Mouse (Mus musculus): ENCODE measurements at regions not wholly inside any gene's neighbourhood (a gene's known extent, or its start where the extent isn't known, plus 50 kb on each side); places are given as distances from the start of the nearest gene placed in this dataset.
A peak's percentile ranks its signal among the peaks of the same experiment; 100 is the strongest.

DNA sequence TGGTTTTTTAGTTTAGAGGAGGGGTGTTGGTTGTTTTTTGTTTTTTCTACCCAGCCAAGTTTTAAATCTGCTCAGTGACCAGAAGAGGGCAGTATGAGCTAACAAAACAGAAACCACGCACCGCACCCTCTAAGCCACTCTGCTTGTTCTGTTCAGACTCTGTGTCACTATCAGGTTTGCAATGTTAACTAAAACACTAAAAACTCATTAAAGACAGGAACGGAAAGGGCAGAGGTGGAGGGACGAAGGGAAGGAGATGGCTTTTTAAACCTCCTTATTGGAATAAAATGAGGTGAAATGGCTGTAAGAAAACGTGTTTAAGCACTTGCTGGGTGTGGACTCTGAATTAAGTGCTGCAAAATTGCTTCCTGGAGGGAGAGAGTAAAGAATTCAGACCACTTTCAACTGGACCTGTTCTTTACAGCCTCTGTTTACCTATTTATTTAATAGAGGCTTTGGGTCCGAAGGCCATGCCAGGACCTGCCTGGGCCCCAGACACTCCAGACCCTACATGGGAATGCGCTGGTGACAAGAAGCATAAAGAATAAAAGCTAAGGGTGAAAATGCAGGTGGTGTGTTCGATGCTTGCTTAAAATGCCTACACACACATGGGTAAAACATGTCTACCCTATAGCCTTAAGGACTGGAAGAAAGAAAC is 116.1 kb upstream of the Olig3 start:
- H3K9me3 ChIP-seq (replicated peaks): no peaks in the 10 kb centered on the region
- no peak overlapping the region for H3K4me2 ChIP-seq
- H3K27me3 ChIP-seq: no peaks in the 10 kb centered on the region
- H3K27ac ChIP-seq: no peak overlapping the region
- ATAC-seq (replicated peaks; ENCODE audit: insufficient number of reproducible peaks, insufficient read depth, low FRiP score, low read depth): no peak
- H3K4me3 ChIP-seq: no peak overlapping the region
- no peak overlapping the region for H3K9ac ChIP-seq
- no peaks in the 10 kb centered on the region for H3K36me3 ChIP-seq
- 34% methylated on average over 8 of the region's 8 CpGs for WGBS
- H3K4me1 ChIP-seq (replicated peaks): no peaks in the 10 kb centered on the region

GRCm38 (mm10) chr10:19216240-19216639 is 140.1 kb upstream of the Olig3 start:
- Histone ChIP-seq H3K9me3 (replicated peaks) (no peaks in the 10 kb centered on the region), H3K36me3 (no peaks in the 10 kb centered on the region), H3K4me3 (no peak overlapping the region), H3K4me2 (no peak overlapping the region), H3K4me1 (replicated peaks) (no peaks in the 10 kb centered on the region), H3K27me3 (no peaks in the 10 kb centered on the region), H3K27ac (no peak overlapping the region), H3K9ac (no peak overlapping the region)
- ATAC-seq (replicated peaks; ENCODE audit: insufficient number of reproducible peaks, insufficient read depth, low FRiP score, low read depth): no peak
- WGBS: 78% methylated on average over 5 of the region's 5 CpGs

DNA sequence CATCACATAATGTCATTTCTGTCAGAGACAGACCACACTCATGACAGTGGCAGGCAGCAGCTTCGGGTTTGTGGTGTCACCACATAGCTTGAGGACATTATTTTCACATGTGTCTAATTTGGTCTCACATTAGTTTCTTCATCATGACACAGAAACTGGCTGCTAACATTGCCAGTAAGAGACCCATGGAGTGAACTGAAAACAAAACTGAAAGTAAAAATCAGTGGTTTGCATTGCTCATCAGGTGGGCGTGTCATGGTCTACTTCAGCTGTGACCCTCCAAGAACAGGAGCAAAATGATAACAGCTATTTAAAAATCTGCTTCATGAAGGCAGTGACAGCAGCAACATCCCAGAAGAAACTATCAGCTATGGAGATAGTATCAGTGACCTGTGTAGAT is 146.6 kb upstream of the Olig3 start:
- Histone ChIP-seq H3K9ac (no peak overlapping the region), H3K9me3 (replicated peaks) (no peaks in the 10 kb centered on the region), H3K4me2 (no peak overlapping the region), H3K4me1 (replicated peaks) (0 out of 2 replicates have a peak, but pooled peaks cover 4% of the 10 kb centered on the region), H3K27ac (no peak overlapping the region), H3K27me3 (no peaks in the 10 kb centered on the region), H3K36me3 (no peaks in the 10 kb centered on the region), H3K4me3 (no peak overlapping the region)
- ATAC-seq (replicated peaks; ENCODE audit: insufficient number of reproducible peaks, insufficient read depth, low FRiP score, low read depth): no peak
- 73% methylated on average over 2 of the region's 2 CpGs for WGBS

DNA sequence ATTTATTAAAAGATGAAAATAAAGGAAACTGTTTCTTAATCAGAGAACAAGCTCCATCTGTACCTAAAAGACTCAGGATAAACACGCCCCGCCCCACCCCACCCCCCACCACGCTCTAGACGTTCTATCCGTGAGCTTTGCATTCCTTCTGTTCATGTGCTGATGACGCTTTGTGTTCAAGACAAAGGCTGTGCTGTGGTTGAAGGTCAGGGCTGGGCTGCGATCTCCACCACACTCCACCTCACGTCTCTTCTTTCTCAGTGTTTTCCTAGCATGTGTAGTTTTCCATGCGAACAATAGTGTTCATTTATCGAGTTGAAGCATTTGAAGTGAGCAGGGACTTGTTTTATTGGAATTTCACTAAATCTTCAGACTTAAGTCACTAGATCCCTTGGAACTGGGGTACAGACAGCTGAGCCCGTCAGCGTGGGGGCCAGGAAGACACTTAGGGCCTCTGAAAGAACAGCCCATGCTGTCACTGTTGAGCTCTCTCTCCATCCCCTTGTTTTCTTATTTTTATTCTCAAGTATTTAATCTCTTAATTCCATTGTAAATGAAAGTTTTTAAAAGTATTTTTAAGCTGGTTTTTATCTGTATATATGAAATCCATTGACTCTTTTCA is 148.1 kb upstream of the Olig3 start:
- Histone ChIP-seq H3K27me3 (no peaks in the 10 kb centered on the region), H3K27ac (no peak overlapping the region), H3K4me2 (no peak overlapping the region; the same call in 1 of the 2 replicates), H3K4me1 (replicated peaks) (0 out of 2 replicates have a peak, but pooled peaks cover 4% of the 10 kb centered on the region), H3K9ac (no peak overlapping the region), H3K9me3 (replicated peaks) (no peaks in the 10 kb centered on the region), H3K36me3 (no peaks in the 10 kb centered on the region), H3K4me3 (no peak overlapping the region)
- WGBS: 27% methylated on average over 12 of the region's 12 CpGs
- no peak for ATAC-seq (replicated peaks; ENCODE audit: insufficient number of reproducible peaks, insufficient read depth, low FRiP score, low read depth)

DNA sequence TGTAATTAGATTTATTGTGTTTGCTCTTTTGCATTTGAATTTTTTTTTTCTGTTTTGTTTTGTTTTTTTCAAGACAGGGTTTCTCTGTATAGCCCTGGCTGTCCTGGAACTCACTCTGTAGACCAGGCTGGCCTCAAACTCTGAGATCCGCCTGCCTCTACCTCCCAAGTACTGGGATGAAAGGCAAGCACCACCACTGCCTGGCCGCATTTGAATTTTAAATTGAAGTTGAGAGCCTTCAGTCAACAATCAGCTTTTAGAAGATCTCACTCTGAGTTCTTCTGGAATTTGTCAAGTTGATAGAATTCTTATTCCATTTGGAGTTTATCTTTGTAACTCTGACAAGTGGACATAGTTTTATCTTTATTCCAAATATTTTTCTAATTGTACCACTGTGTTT is 148.8 kb upstream of the Olig3 start:
- H3K27me3 ChIP-seq: no peaks in the 10 kb centered on the region
- H3K4me1 ChIP-seq (replicated peaks): 0 out of 2 replicates have a peak, but pooled peaks cover 4% of the 10 kb centered on the region
- no peak overlapping the region for H3K27ac ChIP-seq
- no peak overlapping the region for H3K9ac ChIP-seq
- H3K36me3 ChIP-seq: no peaks in the 10 kb centered on the region
- WGBS: 76% methylated on average over 2 of the region's 2 CpGs
- no peak overlapping the region for H3K4me2 ChIP-seq
- no peaks in the 10 kb centered on the region for H3K9me3 ChIP-seq (replicated peaks)
- ATAC-seq (replicated peaks; ENCODE audit: insufficient number of reproducible peaks, insufficient read depth, low FRiP score, low read depth): no peak
- H3K4me3 ChIP-seq: no peak overlapping the region

DNA sequence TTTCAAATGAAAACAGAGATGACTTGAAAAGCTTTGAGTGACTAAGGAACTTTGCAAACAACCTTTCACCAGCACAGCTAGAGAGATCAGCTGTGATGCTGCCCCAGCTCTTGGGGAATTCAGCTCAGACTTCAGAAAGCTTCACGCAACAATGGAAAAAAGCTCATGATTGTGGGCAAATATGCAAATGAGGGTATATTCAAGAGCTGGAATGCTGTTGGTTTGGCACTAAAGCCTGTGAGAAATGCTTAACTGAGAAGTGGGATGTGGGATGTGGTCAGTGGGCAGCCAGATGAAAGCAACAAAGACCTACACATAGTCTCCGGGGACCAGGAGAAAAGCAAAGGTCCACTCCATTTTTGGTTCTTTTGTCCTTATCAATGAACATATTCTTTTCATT is 156.0 kb upstream of the Olig3 start:
- WGBS: 93% methylated on average over 2 of the region's 2 CpGs
- no peak for ATAC-seq (replicated peaks; ENCODE audit: insufficient number of reproducible peaks, insufficient read depth, low FRiP score, low read depth)
- no peak overlapping the region for H3K27ac ChIP-seq

DNA sequence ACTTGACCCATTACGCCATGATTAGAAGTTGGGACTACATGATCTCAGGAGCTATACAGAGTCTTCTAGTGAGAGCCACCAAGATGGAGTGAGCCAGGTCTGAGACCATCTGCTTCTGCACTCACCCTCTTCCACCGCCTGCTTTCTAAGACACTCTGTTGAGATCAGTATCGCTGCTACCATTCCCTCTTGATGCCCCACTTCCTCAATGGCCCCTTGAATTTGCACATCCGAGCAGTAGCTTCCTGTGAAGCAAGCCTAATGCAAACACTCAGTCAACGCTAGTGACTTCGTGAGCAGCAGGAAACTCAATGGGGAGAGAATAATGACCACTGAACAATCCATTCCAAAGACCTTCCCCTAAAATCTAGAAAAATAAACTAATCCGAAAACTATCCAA is 160.7 kb upstream of the Olig3 start:
- no peak overlapping the region for H3K9ac ChIP-seq
- H3K9me3 ChIP-seq (replicated peaks): no peaks in the 10 kb centered on the region
- WGBS: 59% methylated on average over 7 of the region's 7 CpGs
- H3K4me2 ChIP-seq: no peak overlapping the region
- H3K27me3 ChIP-seq: no peaks in the 10 kb centered on the region
- H3K4me1 ChIP-seq (replicated peaks): no peaks in the 10 kb centered on the region
- no peaks in the 10 kb centered on the region for H3K36me3 ChIP-seq
- ATAC-seq (replicated peaks; ENCODE audit: insufficient number of reproducible peaks, insufficient read depth, low FRiP score, low read depth): no peak
- no peak overlapping the region for H3K4me3 ChIP-seq
- H3K27ac ChIP-seq: no peak overlapping the region

More for the DNA sequence above, 156.0 kb upstream of the Olig3 start:
- Histone ChIP-seq H3K4me1 (replicated peaks) (no peaks in the 10 kb centered on the region), H3K9ac (no peak overlapping the region), H3K4me3 (no peak overlapping the region), H3K9me3 (replicated peaks) (no peaks in the 10 kb centered on the region), H3K27me3 (no peaks in the 10 kb centered on the region), H3K4me2 (no peak overlapping the region), H3K36me3 (no peaks in the 10 kb centered on the region)

DNA sequence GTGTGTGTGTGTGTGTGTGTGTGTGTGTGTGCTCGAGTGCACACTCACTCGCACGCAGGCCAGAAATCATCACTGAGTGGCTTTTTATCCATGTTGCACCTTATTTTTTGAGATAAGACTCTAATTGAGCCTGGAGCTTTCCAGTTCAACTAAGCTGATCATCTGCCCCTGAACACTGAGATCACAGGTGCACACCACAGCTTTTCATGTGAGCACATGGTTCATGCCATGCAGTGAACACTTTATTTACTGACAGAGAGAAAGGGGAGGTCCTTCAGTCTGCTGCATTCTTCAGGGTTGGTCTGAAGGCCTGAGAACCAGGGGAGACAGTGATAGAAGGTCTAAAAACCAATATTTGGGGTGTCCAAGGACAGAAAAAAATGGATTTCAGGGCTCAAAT is 161.7 kb upstream of the Olig3 start:
- H3K9ac ChIP-seq: no peak overlapping the region
- H3K4me3 ChIP-seq: no peak overlapping the region
- H3K27ac ChIP-seq: no peak overlapping the region
- no peak overlapping the region for H3K4me2 ChIP-seq
- no peaks in the 10 kb centered on the region for H3K36me3 ChIP-seq
- no peak for ATAC-seq (replicated peaks; ENCODE audit: insufficient number of reproducible peaks, insufficient read depth, low FRiP score, low read depth)
- 91% methylated on average over 3 of the region's 3 CpGs for WGBS
- H3K4me1 ChIP-seq (replicated peaks): no peaks in the 10 kb centered on the region
- no peaks in the 10 kb centered on the region for H3K9me3 ChIP-seq (replicated peaks)
- H3K27me3 ChIP-seq: no peaks in the 10 kb centered on the region

GRCm38 (mm10) chr10:19192971-19193758 is 163.2 kb upstream of the Olig3 start:
- H3K27ac ChIP-seq: no peak overlapping the region
- no peaks in the 10 kb centered on the region for H3K27me3 ChIP-seq
- WGBS: 71% methylated on average over 5 of the region's 5 CpGs
- H3K36me3 ChIP-seq: no peaks in the 10 kb centered on the region
- no peak overlapping the region for H3K4me2 ChIP-seq
- H3K9me3 ChIP-seq (replicated peaks): no peaks in the 10 kb centered on the region
- no peak overlapping the region for H3K4me3 ChIP-seq
- no peak for ATAC-seq (replicated peaks; ENCODE audit: insufficient number of reproducible peaks, insufficient read depth, low FRiP score, low read depth)
- H3K4me1 ChIP-seq (replicated peaks): 0 out of 2 replicates have a peak, but pooled peaks cover 3% of the 10 kb centered on the region
- H3K9ac ChIP-seq: no peak overlapping the region

DNA sequence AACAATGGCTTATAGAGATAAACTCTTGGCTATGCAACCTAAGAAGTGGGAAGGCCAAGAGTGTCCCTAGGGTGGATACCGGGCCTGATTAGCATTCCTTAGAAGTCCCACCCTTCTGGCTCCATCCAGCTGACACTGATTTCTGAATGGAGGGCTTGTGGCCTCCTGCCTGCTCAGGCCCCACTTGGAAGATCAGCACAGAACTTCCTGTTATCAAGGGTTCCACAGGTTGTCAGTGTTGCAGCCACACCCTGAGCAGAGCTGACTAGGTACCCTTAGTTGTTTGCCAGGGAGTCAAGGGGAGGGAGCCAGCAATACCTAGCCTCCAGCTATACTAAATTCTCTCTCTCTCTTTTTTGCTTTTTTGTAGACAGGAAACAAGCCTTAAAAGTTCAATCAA is 164.1 kb upstream of the Olig3 start:
- Histone ChIP-seq H3K27me3 (0 out of 2 replicates have a peak, but pooled peaks cover 2% of the 10 kb centered on the region), H3K4me2 (no peak overlapping the region), H3K4me3 (no peak overlapping the region), H3K9me3 (replicated peaks) (no peaks in the 10 kb centered on the region), H3K36me3 (no peaks in the 10 kb centered on the region), H3K9ac (no peak overlapping the region), H3K4me1 (replicated peaks) (0 out of 2 replicates have a peak, but pooled peaks cover 5% of the 10 kb centered on the region), H3K27ac (0 out of 2 replicates have a peak overlapping the region, but pooled peaks have one; percentile 31)
- ATAC-seq (replicated peaks; ENCODE audit: insufficient number of reproducible peaks, insufficient read depth, low FRiP score, low read depth): no peak
- WGBS: 7% methylated on average over 1 of the region's 1 CpGs

DNA sequence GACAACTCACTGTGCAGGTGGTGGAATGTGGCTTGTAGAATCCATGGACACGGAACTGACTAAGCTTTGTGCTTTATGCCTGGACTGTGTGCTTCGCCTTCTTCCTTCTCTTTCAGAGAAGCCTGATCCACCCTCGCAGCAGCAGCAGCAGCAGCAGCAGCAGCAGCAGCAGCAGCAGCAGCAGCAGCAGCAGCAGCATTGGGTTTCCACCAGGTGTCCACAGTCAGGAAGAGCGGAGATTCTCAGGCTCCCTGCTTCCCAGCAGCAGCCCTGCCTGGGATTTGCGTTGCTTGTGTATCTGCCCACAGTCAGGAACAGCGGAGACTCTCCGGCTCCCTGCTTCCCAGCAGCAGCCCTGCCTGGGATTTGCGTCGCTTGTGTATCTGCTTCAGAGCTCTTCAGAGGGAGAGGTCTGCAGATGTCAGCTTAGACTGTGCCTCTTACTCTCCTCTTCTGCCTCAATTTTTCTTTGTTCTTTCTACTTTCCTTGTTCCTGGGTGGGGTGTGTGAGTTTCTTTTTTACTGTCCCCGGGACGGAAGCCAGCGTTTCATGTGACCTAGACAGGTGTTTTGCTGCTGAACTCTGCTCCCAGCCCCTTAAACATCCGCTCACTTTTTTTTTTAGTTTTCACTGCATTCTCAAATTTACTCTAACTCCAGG is 168.1 kb upstream of the Olig3 start:
- ATAC-seq (replicated peaks; ENCODE audit: insufficient number of reproducible peaks, insufficient read depth, low FRiP score, low read depth): no peak
- Histone ChIP-seq H3K9ac (peak overlapping the region; percentile 22; the same call in 1 of the 2 replicates), H3K4me1 (replicated peaks) (peaks cover 9% of the 10 kb centered on the region; the same call in 1 of the 2 replicates), H3K4me2 (peak overlapping the region; percentile 59), H3K36me3 (no peaks in the 10 kb centered on the region), H3K27ac (peak overlapping the region; percentile 31; the same call in 1 of the 2 replicates), H3K27me3 (0 out of 2 replicates have a peak, but pooled peaks cover 4% of the 10 kb centered on the region), H3K9me3 (replicated peaks) (no peaks in the 10 kb centered on the region), H3K4me3 (peak overlapping the region; percentile 27)
- 22% methylated on average over 13 of the region's 13 CpGs for WGBS

Measured in heart, embryonic 15.5 days (tissue).